Mouse (Mus musculus): Measurements from ENCODE around the gene Cdc6.

DNA sequence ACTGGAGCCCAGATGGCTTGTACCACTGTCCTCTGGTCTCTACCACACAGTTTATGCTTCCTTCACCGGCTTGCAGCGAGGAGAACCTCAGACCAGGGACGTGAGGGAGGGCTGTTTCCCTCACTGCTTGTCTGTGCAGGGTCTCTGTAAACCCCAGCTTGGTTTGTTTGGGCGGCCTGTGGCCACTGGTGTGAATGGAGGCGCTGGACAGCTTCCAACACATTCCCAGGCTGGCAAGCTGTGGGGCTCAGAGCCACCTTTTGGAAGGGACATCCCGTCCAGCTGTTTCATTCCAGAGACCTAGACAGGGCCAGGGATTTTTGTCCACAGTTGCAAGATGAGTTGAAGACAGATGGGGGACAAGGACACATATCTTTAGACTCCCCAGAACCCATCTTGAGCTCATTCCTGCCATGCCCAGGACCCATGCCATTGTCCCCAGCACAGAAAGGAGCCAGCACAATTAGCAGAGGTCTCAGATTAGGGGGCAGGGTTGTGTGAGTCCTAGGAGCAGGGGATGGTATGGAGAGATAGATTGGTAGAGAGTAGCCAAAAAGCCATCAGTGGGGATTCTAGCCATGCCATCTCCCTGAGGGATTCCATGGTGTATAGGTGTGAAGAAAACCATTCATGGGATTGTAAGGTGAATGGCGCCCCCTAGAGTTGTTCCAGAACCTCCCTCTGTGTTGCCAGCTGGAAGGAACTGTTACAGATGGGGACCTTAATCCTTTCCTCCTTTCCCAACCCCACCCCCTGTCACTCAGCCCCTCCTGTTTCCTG, 24.1 kb downstream of the Cdc6 start:
- no peak for TF ChIP-seq POLR2A (IDR thresholded peaks at IDR 0.05; ENCODE audit: insufficient read depth, low read length)
- TF ChIP-seq EP300 (IDR thresholded peaks at IDR 0.05; ENCODE audit: insufficient read depth, low read depth, low read length): no peak
- peak; percentile 22 for TF ChIP-seq CTCF (IDR thresholded peaks at IDR 0.05; ENCODE audit: low read depth, low read length)

Measured in ES-Bruce4 (cell line).